Comparison of ENCODE assay signal across 9 mouse cellular contexts in the genomic region with DNA sequence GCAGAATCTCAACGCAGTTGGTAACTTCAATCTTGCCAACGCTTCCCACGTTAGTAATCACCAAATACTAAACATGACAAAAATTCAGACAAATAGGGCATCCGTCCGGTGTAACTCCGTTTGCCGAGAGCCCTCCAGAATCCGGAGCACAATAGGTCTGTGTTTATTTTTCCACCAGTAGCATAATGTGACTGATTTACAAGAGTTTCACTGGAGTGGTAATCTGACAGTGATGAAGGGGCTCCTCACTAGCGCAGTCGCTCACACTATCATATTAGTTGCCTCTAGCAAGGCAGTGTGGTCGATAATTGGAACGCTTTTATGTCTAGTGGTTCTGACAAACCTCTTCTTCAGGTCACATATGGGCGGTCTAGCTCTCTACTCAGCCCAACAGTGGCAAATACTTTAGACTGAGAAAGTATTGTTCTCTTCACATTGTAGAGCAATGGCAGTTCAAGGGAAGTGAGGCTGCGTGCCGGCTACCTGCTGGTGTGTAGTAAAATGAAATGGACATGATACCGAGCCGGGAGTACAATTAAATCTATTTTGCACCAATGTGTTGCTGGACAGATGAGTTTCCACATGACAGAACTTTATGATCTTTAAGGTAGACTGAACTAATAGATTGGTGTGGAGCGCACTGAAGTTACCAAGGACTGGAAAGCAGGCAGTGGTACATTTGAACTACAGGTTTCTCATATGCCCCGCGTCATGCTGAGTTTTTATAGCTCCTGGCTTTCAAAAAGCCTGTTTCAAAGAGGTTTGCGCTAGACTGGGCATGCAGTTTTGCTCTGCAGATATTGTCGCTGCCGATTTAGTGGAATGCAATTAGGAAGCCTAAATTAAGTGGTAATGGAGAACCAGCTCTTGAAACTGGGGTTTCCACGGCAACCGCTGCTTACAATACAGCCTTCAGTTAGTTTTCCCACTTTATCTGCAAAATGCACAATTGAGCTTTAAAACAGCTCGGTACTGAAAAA.
DNase-seq lines count a peak whose midpoint lies in the region; ATAC-seq and TF ChIP-seq lines count a peak whose summit lies in the region.
"Had no signal": no experiment of that assay in that cellular context is flagged by ENCODE, and none has a peak within 500 bp of the region (broad histone marks: within the 10 kb centered on the region; RNA-seq: fewer than 3 reads in every experiment).

No protein-coding gene starts in this region.

- H3K27ac ChIP-seq in heart, embryonic 15.5 days, result no peak overlapping the region
- peak overlapping the region; percentile 79 for H3K27ac ChIP-seq in midbrain, embryonic 16.5 days (ENCODE audit: low read length)
- no peak overlapping the region for H3K27ac ChIP-seq in gastrocnemius, adult 2 months

- H3K4me1 ChIP-seq in heart, embryonic 15.5 days (replicated peaks), result no peaks in the 10 kb centered on the region
- H3K4me1 ChIP-seq in midbrain, embryonic 16.5 days (ENCODE audit: control insufficient read depth, insufficient read depth, low read length), result peaks cover 27% of the 10 kb centered on the region

- WGBS in heart, embryonic 15.5 days, result 68% methylated on average over 26 of the region's 26 CpGs
- WGBS in midbrain, embryonic 16.5 days, result 27% methylated on average over 26 of the region's 26 CpGs

- ATAC-seq in heart, embryonic 15.5 days (replicated peaks; ENCODE audit: insufficient number of reproducible peaks, insufficient read depth, low FRiP score, low read depth), result no peak
- peak; percentile 69 for ATAC-seq in midbrain, embryonic 16.5 days

- peak overlapping the region; percentile 39; the same call in 1 of the 2 replicates for H3K4me2 ChIP-seq in heart, embryonic 15.5 days
- peak overlapping the region; percentile 59 for H3K4me2 ChIP-seq in midbrain, embryonic 16.5 days (ENCODE audit: low read length)

- intact Hi-C loops in gastrocnemius, adult 2 months (cut with DNase I), result no loop called here

- H3K9ac ChIP-seq in heart, embryonic 15.5 days, result no peak overlapping the region
- H3K9ac ChIP-seq in midbrain, embryonic 16.5 days (ENCODE audit: low read depth, low read length), result peak overlapping the region; percentile 52; the same call in 1 of the 2 replicates

- H3K4me3 ChIP-seq in heart, embryonic 15.5 days, result no peak overlapping the region
- H3K4me3 ChIP-seq in midbrain, embryonic 16.5 days (ENCODE audit: low read depth, low read length), result peak overlapping the region; percentile 28
- no peak overlapping the region for H3K4me3 ChIP-seq in gastrocnemius, adult 2 months
- H3K4me3 ChIP-seq: myocyte had no signal

- H3K36me3 ChIP-seq in heart, embryonic 15.5 days, result no peaks in the 10 kb centered on the region
- no peaks in the 10 kb centered on the region for H3K36me3 ChIP-seq in midbrain, embryonic 16.5 days (ENCODE audit: control insufficient read depth, insufficient read depth, low read length)

- DNase-seq in heart, adult 11 months, result no peak
- DNase-seq in frontal cortex, postnatal 14 days (ENCODE audit: low spot score in 2 of 2), result peak; percentile 23 to 35
- peak; percentile 49 to 63 for DNase-seq in layer of hippocampus, postnatal 10 days (ENCODE audit: low spot score in 2 of 2)
- no peak for DNase-seq in urinary bladder, postnatal 4 days (ENCODE audit: low spot score in 2 of 2)
- DNase-seq in gastrocnemius, adult 2 months, result no peak
- no peak for DNase-seq in thymus, postnatal 14 days

- H3K27me3 ChIP-seq in heart, embryonic 15.5 days, result no peaks in the 10 kb centered on the region
- no peaks in the 10 kb centered on the region for H3K27me3 ChIP-seq in midbrain, embryonic 16.5 days (ENCODE audit: control insufficient read depth, insufficient read depth, low read depth, low read length)

- no peak for TF ChIP-seq CTCF in gastrocnemius, adult 2 months (IDR thresholded peaks at IDR 0.05)

- no peaks in the 10 kb centered on the region for H3K9me3 ChIP-seq in heart, embryonic 15.5 days (replicated peaks)
- H3K9me3 ChIP-seq in midbrain, embryonic 16.5 days (replicated peaks; ENCODE audit: control insufficient read depth, low read length, poor library complexity, severe bottlenecking), result no peaks in the 10 kb centered on the region

Comparison
In these comparisons a context has a peak if more than half of its experiments do, and no peak if none do; other contexts are left out.
1. DNase-seq: peak in frontal cortex, postnatal 14 days (2 of 2) and layer of hippocampus, postnatal 10 days (2 of 2); none in heart, adult 11 months (single experiment), urinary bladder, postnatal 4 days (0 of 2), gastrocnemius, adult 2 months (single experiment) and thymus, postnatal 14 days (single experiment).